Mouse (Mus musculus) skeletal muscle tissue, adult 2 months (tissue): ENCODE results near the gene Gm20388.
"Not testable (repeated sequence)": the region's sequence is repeated elsewhere in the genome, so short reads cannot be mapped to it uniquely, and the experiment has no call there.

Experiments used
- DNase-seq: peaks from one replicate; pipeline ENCODE4 v3.0.0-alpha.2; 2012; ENCODE audit warnings: low read depth, low spot score

Gm20388 gene

GRCm38 (mm10) chr8:123185566-123186409, 3275.1 kb downstream of the Gm20388 start, which contains the start of gene Dpep1:
Dpep1 (plus strand) TSS chr8:123186242.
- peak; percentile 83 for DNase-seq

GRCm38 (mm10) chr8:123188006-123188405, 3277.4 kb downstream of the Gm20388 start:
- no peak for DNase-seq

- DNase-seq: no peak
These were observed 3278.2 kb downstream of the Gm20388 start for GRCm38 (mm10) chr8:123188841-123189240.

GRCm38 (mm10) chr8:123190678-123191077, 3280.0 kb downstream of the Gm20388 start:
- peak; percentile 75 for DNase-seq

GRCm38 (mm10) chr8:123191908-123192307, 3281.3 kb downstream of the Gm20388 start:
- no peak for DNase-seq

GRCm38 (mm10) chr8:123193771-123194170, 3283.1 kb downstream of the Gm20388 start:
- DNase-seq: no peak

GRCm38 (mm10) chr8:123197016-123197415, 3286.4 kb downstream of the Gm20388 start:
- DNase-seq: not testable (repeated sequence)

GRCm38 (mm10) chr8:123199864-123200263, 3289.2 kb downstream of the Gm20388 start:
- DNase-seq: no peak

GRCm38 (mm10) chr8:123202288-123202687, 3291.6 kb downstream of the Gm20388 start:
- peak; percentile 40 for DNase-seq

- DNase-seq: no peak
These were observed 3292.9 kb downstream of the Gm20388 start for GRCm38 (mm10) chr8:123203571-123203970.

- DNase-seq: no peak
These were observed 3301.2 kb downstream of the Gm20388 start for GRCm38 (mm10) chr8:123211876-123212275.

- peak; percentile 83 for DNase-seq
These were observed 3301.9 kb downstream of the Gm20388 start, which contains the start of the genes Chmp1a and Spata33 for GRCm38 (mm10) chr8:123212321-123213117. Chmp1a (minus strand) TSS chr8:123212763. Spata33 (plus strand) TSS chr8:123212832.

- no peak for DNase-seq
These were observed 3302.6 kb downstream of the Gm20388 start for GRCm38 (mm10) chr8:123213118-123213772.

- no peak for DNase-seq
These were observed 3304.8 kb downstream of the Gm20388 start for GRCm38 (mm10) chr8:123215430-123215829.

GRCm38 (mm10) chr8:123220917-123221316, 3310.3 kb downstream of the Gm20388 start:
- DNase-seq: no peak

- DNase-seq: peak; percentile 86
These were observed 3313.9 kb downstream of the Gm20388 start, which contains the start of gene Cdk10 for GRCm38 (mm10) chr8:123224278-123225266. Cdk10 (plus strand) TSS chr8:123224842.

GRCm38 (mm10) chr8:123228416-123228815, 3317.8 kb downstream of the Gm20388 start:
- DNase-seq: no peak

- DNase-seq: not testable (repeated sequence)
These were observed 3319.7 kb downstream of the Gm20388 start for GRCm38 (mm10) chr8:123230326-123230725.

GRCm38 (mm10) chr8:123231742-123232141, 3321.1 kb downstream of the Gm20388 start:
- DNase-seq: no peak

GRCm38 (mm10) chr8:123232553-123232952, 3321.9 kb downstream of the Gm20388 start:
- no peak for DNase-seq
